Mouse (Mus musculus) layer of hippocampus, adult 2 months (tissue): ENCODE measurements around the gene Tcf7l1. TPM values are rescaled to one million over a fixed set of nuclear protein-coding genes. Genes with fewer than 3 reads are reported as not detected.
"Not testable (repeated sequence)": the region's sequence is repeated elsewhere in the genome, so short reads cannot be mapped to it uniquely, and the experiment has no call there.

Source experiments
- DNase-seq, 2 experiments: peaks; one replicate each; pipeline ENCODE4 v3.0.0; 2022; ENCODE audit warnings: low spot score in 2 of 2
- H3K27ac ChIP-seq: fragments of 200-600 bp; 2 replicates; pipeline ENCODE4 v1.8.1; 2022
- H3K4me3 ChIP-seq: fragments of 200-600 bp; 2 replicates; pipeline ENCODE4 v1.8.1; 2022; ENCODE audit warnings: mild to moderate bottlenecking
- CTCF ChIP-seq: fragments of 200-600 bp; conservative IDR thresholded peaks from 2 replicates; pipeline ENCODE4 v1.8.1; 2022; ENCODE audit warnings: antibody characterized with exemption, mild to moderate bottlenecking, moderate library complexity
- long read RNA-seq, 2 experiments: library from polyadenylated mRNA; stranded (forward); transcript quantifications; one replicate each; pipeline ENCODE4 v2.0.0; 2021; ENCODE audit warnings: borderline mapping rate in 2 of 2
- total RNA-seq, 2 experiments: library from RNA; stranded (reverse); gene quantifications; 2 replicates each; pipeline ENCODE4 v1.2.3; 2021

The Tcf7l1 gene
- 1 to 10 TPM; 3.6 to 3.8 TPM for total RNA-seq
- long read RNA-seq, experiment 1, partial matches to known transcripts, result 1 of 3 reads
- long read RNA-seq, experiment 1, other reads (novel, unspliced or antisense), result 1 of 3 reads
- long read RNA-seq, experiment 2, partial matches to known transcripts, result 1 of 3 reads
- long read RNA-seq, experiment 2, other reads (novel, unspliced or antisense), result 1 of 3 reads

DNA sequence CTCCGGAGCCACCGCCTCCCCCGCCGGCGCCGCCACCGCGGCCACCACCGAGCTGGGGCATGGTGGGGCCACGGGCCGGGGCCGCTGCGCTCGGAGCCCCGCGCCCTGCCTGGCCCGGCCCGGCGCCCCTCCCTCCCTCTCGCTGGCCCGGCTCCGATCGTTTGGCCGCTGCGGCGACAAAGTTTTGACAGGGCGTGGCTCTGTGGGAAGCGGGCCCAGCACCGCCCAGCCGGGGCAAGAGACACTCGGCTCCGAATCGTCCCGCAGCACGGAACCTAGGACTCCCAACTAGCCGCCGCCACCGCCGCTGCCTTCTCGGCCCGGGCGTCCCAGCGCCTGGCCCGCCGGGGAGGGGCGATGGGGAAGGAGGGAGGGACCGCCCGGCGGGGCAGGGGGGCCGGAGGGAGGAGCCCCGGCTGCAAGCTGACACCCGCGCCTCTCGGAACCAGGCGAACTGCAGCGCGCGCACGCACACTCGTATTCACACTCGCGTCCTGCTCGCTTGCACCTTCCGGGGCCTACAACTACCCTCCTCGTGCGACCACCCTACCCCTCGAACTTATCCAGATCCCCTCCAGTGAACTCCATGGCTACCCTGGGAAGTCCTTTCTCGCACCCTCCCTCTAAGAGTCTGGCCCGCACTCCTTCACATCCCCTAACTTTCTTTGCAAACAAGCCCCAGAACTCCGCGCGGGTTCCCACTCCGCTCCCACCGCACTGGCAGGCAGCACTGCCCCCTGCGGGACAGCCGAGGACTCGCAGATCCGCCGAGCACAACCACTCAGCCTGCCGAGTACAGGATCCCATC, at the start of gene Tcf7l1:
TSS of gene Tcf7l1 (minus strand) at position 363 of the 808 bp plus-strand sequence.
- peak within 1 kb of the TSS; percentile 76 for H3K27ac ChIP-seq
- DNase-seq, result peak; percentile 80 to 91
- TF ChIP-seq CTCF, result peak; percentile 99
- peak within 1 kb of the TSS; percentile 56 for H3K4me3 ChIP-seq

DNA sequence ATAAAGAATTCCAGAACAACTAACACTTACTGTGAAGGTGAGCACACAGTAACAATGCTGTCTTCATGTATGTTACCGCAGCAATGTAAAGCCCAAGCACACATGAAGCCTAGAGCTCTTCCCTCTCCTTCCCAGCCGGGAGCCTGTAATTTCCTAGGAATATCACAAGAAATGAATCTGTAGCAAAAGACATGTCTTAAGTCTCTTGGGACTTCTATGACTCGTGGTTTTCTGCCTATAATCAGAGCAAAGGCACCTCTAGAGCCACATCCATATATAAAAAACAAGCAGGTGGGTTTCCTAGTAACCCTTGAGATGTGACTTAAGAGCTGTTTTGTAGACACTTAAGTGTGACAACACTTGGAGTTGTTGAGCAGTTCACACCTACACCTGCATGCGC, 48.7 kb upstream of the Tcf7l1 start:
- no peak for DNase-seq
- Histone ChIP-seq H3K4me3 (no peak overlapping the region), H3K27ac (no peak overlapping the region)
- no peak for TF ChIP-seq CTCF

DNA sequence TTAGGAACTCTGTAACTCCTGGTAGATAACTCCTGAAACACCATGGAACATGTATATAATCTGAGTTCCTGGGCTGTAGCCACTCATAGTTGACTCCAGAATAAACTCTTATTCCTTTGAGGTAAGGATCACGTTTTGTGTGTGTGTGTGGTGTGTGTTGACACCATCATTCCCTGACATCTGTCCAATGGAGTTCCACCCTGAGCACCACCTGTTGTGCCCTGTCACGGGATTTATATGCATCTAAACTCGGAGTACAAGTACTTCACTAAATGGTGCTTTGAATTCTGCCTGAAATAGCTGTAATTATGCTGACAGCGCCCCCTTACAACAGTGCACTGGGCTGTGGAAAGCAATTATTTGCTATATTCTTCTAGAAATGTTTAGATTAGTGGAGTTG, 45.5 kb upstream of the Tcf7l1 start:
- no peak overlapping the region for H3K4me3 ChIP-seq
- TF ChIP-seq CTCF, result no peak
- no peak for DNase-seq
- no peak overlapping the region for H3K27ac ChIP-seq

DNA sequence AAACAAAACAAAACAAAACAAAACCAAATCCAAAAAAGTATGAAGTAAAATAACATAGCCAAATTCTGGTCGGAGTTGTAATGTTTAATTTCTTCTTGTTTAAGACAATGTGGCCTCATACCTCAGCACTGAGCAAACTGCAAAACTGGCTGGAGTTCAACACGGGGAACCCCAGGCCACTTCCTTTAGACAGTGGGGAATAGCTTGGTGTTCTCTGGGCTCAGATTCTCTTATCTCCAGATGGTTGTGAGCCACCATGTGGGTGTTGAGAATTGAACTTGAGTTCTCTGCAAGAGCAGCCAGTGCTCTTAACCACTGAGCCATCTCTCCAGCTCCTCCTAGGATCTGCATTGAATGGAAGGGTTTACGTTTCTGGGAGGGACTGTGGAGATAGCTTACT, 42.8 kb upstream of the Tcf7l1 start:
- TF ChIP-seq CTCF, result no peak
- Histone ChIP-seq H3K27ac (no peak overlapping the region), H3K4me3 (no peak overlapping the region)
- DNase-seq, result no peak

DNA sequence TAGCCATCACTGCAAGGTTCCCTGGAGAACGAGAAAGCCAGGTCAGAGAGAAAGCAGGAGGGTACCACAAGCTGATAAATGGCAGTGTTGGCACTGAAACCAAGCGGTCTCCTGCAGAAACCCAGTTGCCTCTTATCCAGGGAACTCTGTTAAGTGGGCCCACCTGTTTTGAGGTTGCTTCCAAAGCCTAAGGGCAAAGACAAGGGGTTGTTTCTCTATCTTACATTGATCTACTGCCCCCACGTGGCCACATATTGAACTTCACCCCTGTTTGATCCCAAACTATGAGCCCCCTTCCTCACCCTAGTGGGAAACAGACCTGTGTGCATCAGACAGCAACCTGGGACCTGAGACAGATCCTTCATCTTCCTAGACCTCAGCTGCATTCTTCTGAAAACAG, 42.2 kb upstream of the Tcf7l1 start:
- no peak overlapping the region for H3K4me3 ChIP-seq
- peak; percentile 39 to 70 for DNase-seq
- no peak overlapping the region for H3K27ac ChIP-seq
- TF ChIP-seq CTCF, result peak; percentile 91

DNA sequence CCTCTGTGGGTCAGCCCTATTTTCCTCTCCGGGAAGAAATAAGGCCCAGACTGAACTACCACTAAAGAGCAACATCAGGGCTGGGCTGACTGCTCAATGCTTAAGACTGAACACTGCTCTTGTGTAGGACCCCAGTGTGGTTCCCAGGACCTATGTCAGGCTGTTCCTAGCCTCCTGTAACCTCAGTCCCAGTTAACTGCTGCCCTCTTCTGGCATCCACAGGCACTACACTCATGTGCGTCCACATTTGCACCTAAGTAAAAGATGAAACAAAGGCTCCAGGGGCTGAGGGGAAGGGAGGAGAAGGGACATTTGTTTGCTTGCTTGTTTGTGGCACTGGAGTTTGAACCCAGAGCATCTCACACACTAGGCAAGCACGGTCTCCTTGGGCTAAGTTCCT, 39.8 kb upstream of the Tcf7l1 start:
- Histone ChIP-seq H3K27ac (no peak overlapping the region), H3K4me3 (no peak overlapping the region)
- no peak for DNase-seq
- peak; percentile 63 for TF ChIP-seq CTCF

DNA sequence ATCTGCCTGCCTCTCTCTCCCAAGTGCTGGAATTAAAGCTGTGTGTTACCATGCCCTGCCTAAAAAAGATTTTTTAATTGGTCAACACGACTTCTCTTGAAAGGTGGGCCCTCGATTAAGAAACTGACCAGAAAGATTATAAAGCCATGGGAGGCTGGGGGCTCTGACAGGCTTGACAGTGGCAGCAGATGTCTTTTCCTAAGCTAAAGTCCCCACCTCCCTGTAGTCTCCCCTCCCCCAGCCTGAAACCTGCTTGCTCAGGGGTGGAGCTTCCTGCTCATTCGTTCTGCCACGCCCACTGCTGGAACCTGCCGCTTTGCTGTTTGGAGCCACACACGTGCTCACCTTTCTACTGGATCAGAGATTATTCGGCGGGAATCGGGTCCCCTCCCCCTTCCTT, 39.0 kb upstream of the Tcf7l1 start:
- not testable (repeated sequence) for H3K27ac ChIP-seq, H3K4me3 ChIP-seq, DNase-seq

DNA sequence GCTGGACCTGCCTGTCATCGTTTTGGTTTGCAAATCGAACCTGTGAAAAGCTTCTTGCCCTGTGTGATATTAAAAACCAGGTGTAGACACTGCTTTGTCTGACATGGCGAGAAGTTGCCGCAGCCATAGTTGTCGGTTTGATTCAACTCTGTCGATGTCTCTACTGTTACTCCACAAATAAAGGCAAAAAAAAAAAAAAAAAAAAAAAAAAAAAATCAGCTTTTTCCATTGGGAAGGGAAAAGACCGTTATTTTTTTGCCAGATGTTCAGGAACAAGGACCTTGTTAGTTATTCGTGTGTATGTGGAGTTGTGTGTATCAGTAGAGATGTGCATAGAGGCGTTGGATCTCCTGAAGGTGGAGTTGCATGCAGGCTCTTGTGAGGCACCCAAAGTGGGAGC, 36.7 kb upstream of the Tcf7l1 start:
- TF ChIP-seq CTCF, result no peak
- H3K27ac ChIP-seq, result no peak overlapping the region
- H3K4me3 ChIP-seq, result no peak overlapping the region
- no peak for DNase-seq

DNA sequence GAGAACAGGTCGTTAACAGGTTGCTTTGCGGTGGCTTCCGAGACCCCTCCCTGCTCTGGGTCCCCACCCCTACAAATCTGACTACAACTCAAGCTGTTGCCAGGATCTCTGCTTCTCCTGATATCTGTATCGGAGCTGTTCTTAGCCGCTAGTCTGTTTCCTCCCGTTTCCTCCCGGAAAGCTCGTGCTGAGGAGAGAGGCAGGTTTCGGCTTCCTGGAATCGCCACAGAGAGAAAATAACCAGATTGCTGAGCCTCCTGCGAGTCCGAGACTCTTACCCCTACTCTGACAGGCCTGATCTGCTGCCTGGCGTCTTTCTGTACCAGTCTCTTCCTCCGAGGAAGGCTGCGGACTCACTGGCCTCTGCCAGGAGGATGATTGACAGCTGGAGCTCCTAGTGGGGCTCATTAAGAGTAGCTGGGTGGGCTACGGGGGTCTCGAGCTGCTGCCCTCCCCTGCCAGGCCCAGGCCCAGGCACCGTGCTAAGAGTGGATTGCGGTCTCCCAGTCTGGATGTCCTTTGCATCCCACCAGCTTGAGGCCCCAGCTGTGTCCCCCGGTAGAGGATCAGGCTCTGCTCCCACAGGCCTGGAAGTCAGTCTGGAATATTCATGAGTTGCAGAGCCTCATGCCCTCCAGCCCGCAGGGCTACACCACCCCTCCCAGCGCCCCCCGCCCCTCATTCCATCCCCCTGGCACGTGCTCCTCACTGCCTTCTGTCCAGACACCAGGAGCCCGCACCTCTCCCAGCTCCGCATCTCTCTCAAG, 36.1 kb upstream of the Tcf7l1 start:
- TF ChIP-seq CTCF, result no peak
- H3K4me3 ChIP-seq, result peak overlapping the region; percentile 39
- H3K27ac ChIP-seq, result 0 out of 2 replicates have a peak overlapping the region, but pooled peaks have one; percentile 48
- no peak for DNase-seq

DNA sequence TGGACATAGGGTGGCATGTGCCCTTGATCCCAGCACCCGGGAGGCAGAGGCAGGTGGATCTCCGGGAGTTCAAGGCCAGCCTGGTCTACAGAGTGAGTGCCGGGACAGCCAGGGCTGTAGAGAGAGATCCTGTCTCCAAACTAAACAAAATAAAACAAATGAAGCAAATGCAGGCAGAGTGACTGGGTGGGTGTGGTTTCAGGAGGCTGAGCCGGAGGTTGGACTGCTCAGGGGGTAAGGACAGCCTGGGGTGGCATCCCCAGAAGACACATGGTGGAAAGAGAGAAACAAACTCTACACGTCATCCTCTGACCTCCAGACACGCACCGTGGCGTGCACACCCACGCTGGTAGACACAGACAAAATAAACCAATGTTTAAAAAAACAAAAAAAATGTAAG, 24.4 kb upstream of the Tcf7l1 start:
- no peak for TF ChIP-seq CTCF
- DNase-seq, result no peak
- no peak overlapping the region for H3K4me3 ChIP-seq
- H3K27ac ChIP-seq, result no peak overlapping the region

DNA sequence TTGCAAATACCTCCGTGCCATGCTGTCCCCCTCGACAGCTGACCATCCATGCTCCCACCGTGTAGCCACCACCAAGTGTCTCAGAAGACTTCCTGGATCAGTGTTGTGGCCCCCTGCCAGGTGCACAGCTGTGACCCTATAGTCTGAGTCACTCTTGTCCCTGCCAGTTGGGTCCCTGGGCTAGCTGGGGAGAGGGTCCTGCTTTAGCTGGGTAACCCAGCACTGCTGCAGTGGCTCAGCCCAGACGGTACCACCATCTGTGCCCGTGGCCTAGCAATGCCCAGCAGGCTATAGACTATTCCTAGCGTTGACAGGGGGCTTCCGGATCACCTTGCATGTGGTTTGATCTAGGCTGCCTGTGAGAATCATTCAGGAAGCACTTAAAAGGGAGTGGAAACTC, 21.2 kb upstream of the Tcf7l1 start:
- H3K27ac ChIP-seq, result no peak overlapping the region
- no peak for DNase-seq
- no peak for TF ChIP-seq CTCF
- no peak overlapping the region for H3K4me3 ChIP-seq

DNA sequence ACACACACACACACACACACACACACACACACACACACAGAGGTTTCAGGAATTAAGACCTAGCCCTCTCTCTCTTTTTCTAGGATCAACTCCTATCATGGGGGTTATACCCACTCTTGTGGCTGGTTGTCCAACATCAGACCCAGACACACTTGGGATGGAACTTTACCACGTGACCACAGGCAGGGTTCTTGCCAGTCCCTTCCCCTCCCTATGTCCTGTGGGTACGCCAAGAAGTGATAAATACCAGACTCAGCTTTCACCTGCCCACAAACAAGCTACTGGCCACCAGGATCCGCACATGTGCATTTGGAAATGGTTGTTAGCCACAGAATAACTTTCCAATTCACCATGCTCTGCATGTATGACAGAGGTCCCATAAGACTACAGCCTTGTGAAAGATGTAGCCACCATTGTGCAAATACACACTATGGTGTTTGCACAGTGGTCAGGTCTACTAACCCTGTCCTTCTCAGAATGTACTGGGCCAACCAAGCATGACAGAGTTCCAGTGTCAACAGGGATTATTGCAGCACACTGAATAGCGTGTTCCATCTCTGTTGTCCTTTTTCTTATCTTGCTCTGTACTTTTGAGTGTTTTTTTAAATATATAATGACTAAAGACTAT, 20.6 kb upstream of the Tcf7l1 start:
- no peak for DNase-seq
- no peak for TF ChIP-seq CTCF
- H3K27ac ChIP-seq, result no peak overlapping the region
- H3K4me3 ChIP-seq, result no peak overlapping the region

DNA sequence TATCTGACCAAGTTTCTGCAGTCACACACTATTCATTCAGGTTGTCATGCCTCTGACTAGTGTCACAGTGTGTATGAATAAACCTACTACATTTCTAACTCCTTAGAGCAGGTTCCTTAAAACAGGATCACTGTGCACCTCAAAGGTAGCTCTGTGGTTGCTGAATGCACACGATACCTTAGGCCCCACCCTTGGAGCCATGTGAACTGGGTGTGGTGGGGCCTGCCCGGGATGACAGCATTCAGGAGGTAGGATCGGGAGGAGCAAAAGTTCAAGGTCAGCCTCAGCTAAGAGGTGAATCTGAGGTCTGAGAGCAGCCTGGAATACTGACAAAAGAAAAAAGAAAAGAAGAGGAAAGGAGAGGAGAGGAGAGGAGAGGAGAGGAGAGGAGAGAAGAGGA, 19.3 kb upstream of the Tcf7l1 start:
- Histone ChIP-seq H3K27ac (no peak overlapping the region), H3K4me3 (no peak overlapping the region)
- TF ChIP-seq CTCF, result no peak
- no peak for DNase-seq
